Mouse (Mus musculus) frontal cortex, adult (tissue): ENCODE measurements at regions not wholly inside any gene's neighbourhood (a gene's known extent, or its start where the extent isn't known, plus 50 kb on each side); places are given as distances from the start of the nearest gene placed in this dataset.

ENCODE experiments used
- ATAC-seq: cut with Nextera tagmentation; 2 replicates; pipeline ENCODE4 v1.9.2; 2017; ENCODE audit warnings: mild to moderate bottlenecking, moderate library complexity, mixed read lengths; ENCODE audit not compliant: low TSS enrichment

DNA sequence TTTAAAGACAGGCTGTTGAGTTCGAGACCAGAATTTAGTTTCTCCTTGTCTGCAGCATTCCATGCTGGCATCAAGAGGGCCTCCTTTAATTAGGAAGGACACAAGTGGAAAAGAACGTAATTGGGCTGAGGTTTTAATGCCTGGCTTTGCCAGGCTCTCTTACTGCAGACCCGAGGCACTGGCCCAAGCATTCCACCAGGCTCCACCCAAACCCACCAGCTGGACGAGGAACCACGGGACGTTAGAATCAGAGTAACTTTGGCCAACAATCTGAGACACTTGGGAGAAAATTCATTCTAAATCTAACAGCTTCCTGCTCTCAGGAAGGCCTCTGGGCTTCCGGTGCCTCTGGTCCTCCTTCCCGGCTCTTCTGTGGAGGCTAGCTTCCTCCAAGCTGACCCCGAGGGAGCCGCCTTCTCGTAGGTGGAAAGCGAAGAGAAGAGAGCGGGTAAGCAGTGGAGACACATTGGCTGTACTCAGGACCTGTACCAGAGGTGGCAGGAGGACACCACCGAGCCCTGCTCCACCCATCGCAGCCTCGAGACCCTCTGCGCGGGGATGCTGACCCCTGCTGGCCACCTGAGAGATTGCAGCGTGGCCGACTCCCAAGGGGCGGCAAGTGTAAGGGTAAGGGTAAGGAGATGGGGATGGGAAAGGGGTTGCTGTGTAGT lies 105.5 kb downstream of the Tmem17 start:
- ATAC-seq, result peak; percentile 94

GRCm38 (mm10) chr11:22620912-22621705 lies 109.2 kb downstream of the Tmem17 start:
- no peak for ATAC-seq

DNA sequence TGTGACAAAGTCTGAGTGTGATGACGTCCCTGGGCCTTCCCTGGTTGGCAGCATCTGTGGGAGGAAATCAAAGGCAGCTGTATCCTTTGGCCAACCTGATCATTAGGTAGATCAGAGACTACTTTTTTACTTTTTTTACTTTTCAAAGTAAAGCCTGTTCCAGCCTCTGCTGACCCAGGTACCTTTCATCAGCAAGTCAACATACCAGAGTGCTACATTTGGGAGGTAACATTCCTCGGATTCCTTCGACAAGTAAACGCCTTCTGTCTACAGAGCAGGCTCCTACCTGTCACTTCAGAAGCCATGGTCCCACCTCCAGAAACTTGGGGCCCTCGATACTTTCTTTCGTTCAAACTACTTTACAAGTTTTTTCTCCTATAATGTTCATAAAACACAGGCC lies 110.0 kb downstream of the Tmem17 start:
- no peak for ATAC-seq

DNA sequence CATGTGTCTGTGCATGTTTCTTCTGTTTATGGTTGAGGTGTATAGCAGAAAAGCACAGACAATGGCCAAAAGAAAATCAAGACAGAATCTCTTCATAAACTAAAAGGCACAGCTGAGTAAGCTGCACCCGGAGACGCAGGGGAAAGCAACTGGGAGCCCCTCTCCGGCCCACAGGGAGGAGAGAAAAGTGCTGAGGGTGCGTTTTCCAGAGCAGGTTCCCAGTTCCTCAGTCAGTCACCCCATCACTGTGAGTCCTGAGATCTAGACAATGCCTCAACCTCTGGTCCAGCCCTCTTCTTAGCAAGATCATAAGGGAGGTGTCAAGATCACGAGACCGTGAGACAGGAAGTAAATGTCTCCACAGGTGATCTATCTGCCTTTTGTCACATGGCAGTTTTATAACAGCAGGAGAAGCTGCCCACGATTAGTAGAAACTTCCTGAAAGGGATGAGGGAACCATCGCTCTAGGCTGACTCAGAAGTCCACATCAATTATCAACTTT lies 110.7 kb downstream of the Tmem17 start:
- ATAC-seq, result no peak

- no peak for ATAC-seq
Measured at GRCm38 (mm10) chr11:22626407-22626806, 114.5 kb downstream of the Tmem17 start.

GRCm38 (mm10) chr11:22628497-22628896 lies 116.6 kb downstream of the Tmem17 start:
- ATAC-seq, result no peak

DNA sequence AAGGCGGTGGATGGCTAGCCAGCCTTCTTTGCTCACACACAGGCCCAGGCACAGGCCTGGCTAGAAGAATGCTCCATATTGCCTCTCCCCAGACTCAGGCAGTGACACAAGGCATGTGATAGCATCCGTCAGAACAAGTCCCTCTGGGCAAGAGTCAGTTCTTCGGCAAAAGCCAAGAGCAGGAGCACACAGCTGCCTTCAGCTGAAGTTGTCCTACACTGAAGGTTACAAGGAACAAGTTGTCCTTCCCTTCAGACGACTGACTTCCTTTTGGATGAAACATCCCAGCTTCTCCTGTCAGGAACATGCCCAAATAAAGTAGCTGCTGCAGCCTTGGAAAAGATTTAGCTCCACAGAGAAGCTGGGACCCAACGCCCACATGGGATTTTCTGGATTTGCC lies 117.1 kb downstream of the Tmem17 start:
- peak; percentile 39 for ATAC-seq

- ATAC-seq, result no peak
Measured at GRCm38 (mm10) chr11:22629581-22629980, 117.7 kb downstream of the Tmem17 start.

DNA sequence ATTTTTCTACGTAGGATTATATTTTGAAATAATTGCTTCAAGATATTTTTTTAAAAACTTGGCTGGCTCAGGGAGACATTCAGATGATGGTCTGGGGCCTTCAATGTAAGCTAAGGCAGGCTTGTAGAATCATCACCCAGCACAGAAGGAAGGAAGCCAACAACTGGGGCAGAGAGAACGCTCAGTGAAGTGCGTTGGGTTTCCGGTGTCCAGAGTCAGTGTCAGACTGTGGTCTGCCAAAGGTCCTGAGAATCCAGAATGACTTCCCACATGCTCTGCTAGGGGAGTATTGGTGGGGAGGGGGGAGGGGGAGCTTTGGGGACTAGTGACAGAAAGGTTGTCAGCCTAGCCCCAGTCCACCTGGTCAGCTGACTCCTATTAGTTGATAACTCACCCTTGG lies 118.1 kb downstream of the Tmem17 start:
- ATAC-seq, result no peak

DNA sequence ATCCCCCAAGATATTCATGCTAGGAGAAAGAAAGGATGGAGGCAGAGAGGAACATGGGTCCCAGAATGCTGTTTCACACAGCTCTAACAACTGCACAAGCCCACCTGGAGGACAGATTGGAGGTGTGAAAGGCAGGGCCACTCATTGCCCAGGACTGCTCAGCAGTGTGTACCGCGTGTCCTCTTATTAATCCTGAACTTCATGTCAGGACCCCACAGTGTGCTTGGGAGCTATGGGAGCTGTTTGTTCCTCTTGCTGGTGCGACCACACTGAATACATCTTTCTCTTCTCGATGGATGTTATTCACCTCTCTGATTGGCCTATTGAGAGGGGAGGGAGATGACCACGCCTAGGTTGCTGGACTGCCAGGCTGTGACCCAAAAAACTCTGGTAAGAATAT lies 119.1 kb downstream of the Tmem17 start:
- ATAC-seq, result no peak

GRCm38 (mm10) chr11:22631606-22632313 lies 119.9 kb downstream of the Tmem17 start:
- peak; percentile 36 for ATAC-seq

GRCm38 (mm10) chr11:22632314-22632700 lies 120.4 kb downstream of the Tmem17 start:
- ATAC-seq, result peak; percentile 25

- peak; percentile 29 for ATAC-seq
Measured at GRCm38 (mm10) chr11:22632988-22633387, 121.1 kb downstream of the Tmem17 start.

GRCm38 (mm10) chr11:22633961-22634360 lies 122.1 kb downstream of the Tmem17 start:
- ATAC-seq, result no peak

GRCm38 (mm10) chr11:22635021-22635420 lies 123.1 kb downstream of the Tmem17 start:
- ATAC-seq, result no peak

DNA sequence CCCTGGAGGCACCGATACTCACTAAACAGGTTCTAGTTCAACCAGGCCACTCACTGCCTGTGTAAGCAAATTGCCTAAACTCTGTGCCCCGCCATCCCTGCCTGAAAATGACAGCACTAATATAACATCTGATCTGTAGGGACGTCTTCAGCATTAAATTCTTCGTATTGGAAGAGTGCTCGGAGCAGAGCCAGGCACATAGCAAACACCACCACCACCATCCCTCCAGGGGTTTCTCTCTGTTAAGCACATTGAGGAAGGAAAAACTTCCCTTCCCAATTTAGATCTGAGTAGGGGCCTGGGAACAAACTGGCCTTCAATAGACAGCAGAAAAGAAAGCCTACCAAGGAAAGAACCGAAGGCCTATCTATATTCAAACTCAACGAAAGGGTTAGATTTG lies 124.4 kb downstream of the Tmem17 start:
- ATAC-seq, result no peak

- ATAC-seq, result no peak
Measured at GRCm38 (mm10) chr11:22636761-22637557, 125.1 kb downstream of the Tmem17 start.

DNA sequence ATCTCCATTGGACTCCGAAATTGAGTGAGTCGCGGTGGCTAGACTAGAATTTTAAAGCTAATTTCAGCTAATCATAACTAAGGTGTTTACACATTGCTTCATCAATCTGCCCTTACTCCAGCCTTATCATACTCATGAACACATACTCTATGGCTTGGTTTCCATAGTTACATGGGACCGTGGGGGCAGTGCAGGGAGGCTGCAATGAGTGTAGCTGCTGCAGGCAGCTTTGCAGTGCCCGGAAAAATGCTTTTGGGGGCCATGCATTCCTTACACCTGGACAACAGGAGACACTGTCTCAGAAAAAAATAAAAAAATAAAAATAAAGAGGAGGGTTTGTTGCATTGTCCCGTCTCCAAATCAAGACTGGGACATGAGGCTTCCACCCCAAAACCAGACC lies 126.3 kb downstream of the Tmem17 start:
- ATAC-seq, result no peak

GRCm38 (mm10) chr11:22638700-22639099 lies 126.8 kb downstream of the Tmem17 start:
- ATAC-seq, result no peak

DNA sequence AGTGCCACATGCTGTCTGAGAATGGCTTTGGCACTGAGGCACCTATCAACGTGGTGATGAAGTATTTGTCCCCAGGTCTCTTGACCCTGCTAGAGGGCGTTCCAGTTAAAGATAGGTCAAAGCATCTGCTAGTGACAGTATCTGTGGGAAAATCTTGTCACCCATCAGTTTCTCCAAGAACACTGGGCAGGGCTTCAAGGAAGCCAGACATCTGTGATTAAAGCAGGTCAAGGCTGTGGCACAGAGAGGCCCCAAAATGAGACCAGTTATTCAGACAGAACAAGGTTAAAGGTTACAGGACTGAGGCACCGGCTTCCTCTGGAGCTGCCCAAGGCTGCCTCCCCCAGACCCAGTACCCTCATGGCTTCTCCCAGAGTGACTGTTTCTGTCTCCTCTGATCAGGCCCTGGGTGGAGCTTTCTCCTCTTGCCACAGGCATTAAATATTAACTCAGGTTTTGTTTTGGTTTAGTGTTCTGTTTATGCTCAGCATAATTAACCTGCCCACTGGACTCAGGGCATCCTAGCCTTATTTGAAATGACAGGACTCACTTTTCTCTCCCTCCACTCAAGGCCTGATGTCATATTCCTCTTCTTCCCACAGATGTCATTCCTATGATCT lies 128.6 kb downstream of the Tmem17 start:
- ATAC-seq, result no peak

DNA sequence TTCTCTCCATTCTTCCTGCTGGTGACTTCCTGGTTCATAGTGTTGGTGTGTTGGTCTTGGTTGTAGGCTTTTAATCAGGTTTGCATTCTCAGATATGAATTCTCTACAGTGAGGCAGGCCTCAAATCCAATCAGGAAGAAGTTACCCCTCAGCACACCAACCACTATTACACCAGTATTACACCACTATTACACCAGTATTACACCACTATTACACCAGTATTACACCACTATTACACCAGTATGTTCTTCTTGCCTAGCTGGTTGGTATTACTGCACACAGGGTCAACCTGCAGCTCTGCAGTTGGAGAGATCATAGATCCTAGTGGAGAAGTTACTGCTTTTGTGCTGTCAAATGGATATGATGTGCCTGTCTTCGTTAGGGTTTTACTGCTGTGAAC lies 129.6 kb downstream of the Tmem17 start:
- ATAC-seq, result no peak
